Mouse (Mus musculus): Measurements from ENCODE around the gene Cnbd2. TPM values are rescaled to one million over a fixed set of nuclear protein-coding genes. Genes with fewer than 3 reads are reported as not detected.

Gene Cnbd2
- total RNA-seq, 2 experiments from 2014 or later, result 2.9 to 4.7 TPM

DNA sequence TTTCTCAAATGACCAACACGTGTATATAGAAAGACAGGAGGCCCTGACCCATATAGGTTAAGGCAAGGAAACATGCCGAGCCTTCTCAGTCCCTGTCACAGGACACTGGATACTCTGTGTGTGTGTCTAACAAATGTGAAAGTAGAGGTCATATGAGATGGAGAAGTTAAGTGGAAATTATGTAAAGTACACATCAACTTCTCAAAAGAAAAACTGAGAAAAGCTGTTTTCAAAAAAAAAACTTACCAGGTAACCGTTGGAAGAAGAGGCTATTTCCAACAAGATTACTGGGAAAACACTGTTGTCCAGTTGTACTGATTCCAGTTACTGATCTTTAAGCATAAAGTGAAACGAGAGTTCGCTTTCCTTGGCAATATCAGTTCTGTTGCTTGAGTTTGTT is 1.2 kb upstream of the Cnbd2 start:
- no peak for DNase-seq (ENCODE audit: low spot score in 2 of 2)

DNA sequence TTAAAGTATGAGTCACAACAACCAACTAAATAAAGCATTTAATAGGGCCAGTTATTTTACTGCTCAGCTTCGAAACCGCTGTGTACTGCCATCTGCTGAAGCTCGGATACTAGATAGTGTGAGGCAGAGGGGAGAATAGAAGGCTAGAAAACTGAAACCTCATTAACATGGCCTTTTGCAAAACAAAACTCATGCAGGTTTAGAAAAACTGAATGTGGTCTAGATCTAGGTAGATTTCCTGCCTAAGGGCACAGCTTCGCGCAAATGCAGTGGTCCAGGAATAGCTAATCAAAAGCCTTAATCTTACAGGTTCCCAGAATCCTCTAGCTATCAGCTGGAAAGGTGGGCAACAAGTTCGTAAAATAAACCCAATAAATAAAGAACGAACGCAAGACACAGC is 658 bp upstream of the Cnbd2 start:
- no peak for DNase-seq (ENCODE audit: low spot score in 2 of 2)

DNA sequence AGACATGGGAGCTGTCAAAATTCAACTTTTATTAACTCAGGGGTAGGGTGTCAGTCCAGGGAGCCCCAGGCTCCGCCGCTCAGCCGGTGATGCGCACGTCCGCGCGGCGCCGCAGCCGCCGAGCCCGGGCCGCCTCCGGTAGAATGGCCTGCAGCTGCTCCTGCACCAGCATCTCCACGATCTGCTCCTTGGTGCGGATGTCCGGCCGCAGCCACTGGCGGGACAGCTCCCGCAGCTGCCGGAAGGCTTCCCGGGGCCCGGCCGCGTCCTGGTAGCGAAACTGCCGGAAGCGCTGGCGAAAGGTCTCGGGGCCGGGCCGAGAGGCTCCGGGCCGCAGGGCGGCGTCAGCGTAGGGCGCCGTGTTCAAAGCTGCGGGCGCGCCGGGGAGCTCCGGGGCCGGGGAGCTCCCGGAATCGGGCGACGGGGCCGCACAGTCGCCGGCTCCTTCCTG is 233 bp upstream of the Cnbd2 start:
- peak; percentile 57 to 68 for DNase-seq (ENCODE audit: low spot score in 2 of 2)

DNA sequence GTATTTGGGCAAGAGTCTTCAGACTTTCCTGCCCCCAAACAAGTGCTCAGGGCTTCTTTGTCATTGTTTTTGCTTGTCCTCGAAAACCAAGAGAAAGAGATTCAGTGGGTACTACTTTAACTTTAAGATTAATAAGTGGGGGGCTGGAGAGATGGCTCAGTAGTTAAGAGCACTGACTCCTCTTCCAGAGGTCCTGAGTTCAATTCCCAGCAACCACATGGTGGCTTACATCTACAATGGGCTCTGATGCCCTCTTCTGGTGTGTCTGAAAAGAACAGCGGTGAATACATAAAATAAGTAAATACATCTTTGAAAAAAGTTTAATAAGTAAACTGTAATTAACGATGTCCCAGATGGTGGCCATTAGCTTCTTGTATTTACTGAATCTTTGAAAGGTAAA is 1.1 kb downstream of the Cnbd2 start:
- no peak for DNase-seq (ENCODE audit: low spot score in 2 of 2)

DNA sequence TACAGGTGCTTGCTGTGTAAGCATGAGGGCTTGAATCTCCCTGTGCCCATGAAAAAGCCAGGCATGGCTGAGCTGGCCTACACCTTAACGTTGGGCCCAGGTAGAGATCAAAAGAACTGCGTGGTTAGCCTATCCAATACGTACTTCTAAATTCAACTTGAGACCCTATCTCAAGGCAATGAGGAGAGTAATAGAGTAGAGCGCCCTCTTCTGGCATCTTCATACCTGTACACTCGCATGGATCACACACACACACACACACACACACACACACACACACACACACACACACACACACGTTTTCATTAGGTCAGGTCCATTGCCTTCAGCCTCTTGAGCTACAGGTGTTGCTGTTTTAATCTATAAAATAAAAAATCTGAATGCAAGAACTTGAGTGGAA is 2.7 kb downstream of the Cnbd2 start:
- no peak for DNase-seq (ENCODE audit: low spot score in 2 of 2)

DNA sequence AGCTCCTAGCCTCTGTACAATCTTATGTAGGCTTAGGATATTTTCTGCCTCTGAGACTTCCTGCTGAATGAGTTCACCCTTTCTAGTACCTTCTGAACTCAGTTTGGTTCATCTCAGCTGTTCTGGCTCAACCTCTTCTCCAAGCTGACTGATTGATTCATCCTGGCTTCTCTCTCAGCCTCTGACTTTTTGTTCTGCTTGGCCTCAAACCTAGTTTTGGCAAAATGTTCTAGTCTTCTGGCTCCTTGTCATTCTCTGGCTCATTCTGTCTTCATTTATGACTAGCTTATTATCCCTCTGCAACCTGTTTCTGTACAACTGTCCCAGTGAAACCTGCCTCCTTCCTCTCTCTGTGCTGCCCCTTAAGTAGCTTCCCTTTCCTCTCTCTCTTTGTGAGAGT is 6.4 kb downstream of the Cnbd2 start:
- DNase-seq (ENCODE audit: low spot score in 2 of 2), result no peak

DNA sequence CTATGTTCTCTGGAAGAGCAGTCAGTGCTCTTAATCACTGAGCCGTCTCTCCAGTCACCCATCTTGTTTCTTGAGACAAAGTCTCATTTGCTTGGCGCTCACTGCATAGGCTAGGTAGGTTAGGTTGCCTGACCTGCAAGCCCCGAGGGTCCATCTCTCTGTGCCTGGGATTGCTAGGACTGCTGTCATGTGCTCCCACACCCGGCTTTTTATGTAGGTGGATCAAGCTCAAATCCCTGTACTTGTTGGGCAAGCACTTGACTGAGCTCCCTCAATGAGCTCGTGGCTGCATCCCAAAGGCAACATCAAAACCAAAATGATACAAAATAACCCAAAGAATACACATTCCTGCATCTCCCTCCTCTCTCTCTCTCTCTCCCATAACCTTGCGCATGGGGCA is 9.4 kb downstream of the Cnbd2 start:
- no peak for DNase-seq (ENCODE audit: low spot score in 2 of 2)

DNA sequence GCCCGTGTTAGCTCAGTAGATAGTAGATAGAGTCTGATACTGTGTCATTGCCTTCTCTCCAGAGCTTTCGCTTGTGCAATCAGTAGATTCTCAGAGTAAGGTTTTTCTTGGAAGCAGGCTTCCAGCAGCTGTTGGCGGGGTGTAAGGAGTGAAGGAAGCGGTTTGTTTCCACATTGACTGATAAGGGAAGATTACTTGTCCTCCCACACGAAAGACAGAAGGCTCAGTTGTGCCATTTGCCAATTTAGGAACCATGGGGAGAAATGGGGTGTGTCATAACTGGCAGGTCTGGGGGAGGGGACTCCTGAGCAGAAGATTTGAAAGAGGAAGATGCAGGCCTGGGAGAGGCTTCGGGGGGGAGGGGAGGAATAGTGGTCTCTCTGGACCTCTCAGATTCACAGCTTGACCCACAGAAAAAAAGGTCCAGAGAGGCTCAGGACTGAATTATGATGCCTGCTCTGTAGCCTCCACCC is 12.1 kb downstream of the Cnbd2 start:
- no peak for DNase-seq (ENCODE audit: low spot score in 2 of 2)

DNA sequence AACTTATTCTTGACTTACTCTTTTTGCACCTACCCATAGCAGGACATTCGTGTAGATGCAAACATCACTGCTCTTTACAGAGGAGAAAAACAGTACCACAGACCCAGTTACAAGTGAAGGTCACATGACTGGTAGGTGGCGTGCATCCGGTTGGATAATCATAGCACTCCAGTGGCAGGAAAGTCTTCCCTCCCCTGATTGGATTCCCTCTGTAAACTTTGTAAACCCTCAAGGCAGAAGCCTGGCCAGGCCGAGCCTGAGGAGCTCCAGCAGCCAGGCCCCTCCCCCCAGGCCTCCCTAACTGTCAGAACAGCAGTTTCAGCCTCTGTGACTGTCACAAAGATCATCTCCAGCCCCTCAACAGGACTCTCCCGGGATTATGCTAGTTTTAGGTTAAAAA is 12.6 kb downstream of the Cnbd2 start:
- no peak for DNase-seq (ENCODE audit: low spot score in 2 of 2)

DNA sequence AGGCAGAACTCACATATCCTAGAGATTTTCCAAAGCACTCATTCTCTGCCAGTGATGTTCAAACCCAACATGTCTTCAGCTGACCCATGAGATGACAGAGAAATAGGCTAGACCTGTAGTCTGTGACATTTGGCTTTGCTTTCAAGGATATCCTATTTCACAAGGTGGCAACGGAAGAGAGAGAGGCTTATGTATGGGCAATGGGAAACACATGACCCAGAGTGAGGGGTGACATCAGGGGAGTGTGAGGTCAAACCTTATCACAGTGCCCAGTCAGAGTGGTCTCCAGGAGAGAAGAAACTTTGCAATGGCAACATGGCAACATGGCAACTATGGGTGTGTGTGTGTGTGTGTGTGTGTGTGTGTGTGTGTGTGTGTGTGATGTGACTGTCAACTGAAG is 18.6 kb downstream of the Cnbd2 start:
- DNase-seq (ENCODE audit: low spot score in 2 of 2), result no peak

DNA sequence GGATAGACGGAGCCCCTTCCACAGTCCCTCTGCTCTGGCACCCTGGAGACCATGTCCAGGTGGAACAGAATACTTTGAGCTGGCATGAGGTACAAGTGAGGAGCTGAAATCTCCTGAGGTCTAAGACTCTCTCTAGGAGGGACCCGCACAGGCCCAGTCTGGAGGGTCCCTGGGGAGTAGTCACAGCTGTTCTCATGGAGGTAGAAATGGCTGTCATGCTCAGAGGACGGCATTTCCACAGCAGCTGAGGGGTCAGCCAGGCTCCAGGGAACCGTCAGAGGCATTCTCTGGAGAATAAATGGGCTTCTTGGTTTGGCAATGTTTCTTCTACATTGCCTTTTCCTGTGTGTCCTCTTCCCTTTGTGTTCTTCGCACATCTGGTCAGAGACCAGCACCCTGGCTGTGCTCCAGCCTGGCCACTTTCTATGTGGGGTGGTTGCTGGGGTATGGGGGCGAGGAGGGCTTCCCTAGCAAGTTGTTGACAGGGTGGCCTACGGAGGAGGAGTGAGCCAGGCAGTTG is 19.4 kb downstream of the Cnbd2 start:
- no peak for DNase-seq (ENCODE audit: low spot score in 2 of 2)

DNA sequence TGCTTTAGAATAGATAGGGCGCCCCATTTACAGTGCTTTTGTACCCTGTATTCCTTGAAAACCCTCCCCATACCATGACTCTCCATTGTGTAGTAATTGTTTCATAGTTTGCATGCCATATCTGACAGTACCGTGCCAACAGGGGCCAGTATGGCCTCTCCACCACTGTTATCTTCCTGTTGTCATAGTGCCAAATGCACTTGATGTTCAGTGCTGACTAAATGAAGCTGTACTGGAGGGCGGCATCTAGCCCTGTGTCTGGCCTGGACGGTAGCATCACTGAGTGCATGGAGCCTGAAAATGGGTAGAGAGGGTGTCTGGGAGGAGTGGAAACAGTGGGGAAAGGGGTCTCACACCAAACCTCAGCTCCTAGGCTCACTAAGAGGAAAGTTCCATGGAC is 28.0 kb downstream of the Cnbd2 start:
- DNase-seq (ENCODE audit: low spot score in 2 of 2), result no peak

DNA sequence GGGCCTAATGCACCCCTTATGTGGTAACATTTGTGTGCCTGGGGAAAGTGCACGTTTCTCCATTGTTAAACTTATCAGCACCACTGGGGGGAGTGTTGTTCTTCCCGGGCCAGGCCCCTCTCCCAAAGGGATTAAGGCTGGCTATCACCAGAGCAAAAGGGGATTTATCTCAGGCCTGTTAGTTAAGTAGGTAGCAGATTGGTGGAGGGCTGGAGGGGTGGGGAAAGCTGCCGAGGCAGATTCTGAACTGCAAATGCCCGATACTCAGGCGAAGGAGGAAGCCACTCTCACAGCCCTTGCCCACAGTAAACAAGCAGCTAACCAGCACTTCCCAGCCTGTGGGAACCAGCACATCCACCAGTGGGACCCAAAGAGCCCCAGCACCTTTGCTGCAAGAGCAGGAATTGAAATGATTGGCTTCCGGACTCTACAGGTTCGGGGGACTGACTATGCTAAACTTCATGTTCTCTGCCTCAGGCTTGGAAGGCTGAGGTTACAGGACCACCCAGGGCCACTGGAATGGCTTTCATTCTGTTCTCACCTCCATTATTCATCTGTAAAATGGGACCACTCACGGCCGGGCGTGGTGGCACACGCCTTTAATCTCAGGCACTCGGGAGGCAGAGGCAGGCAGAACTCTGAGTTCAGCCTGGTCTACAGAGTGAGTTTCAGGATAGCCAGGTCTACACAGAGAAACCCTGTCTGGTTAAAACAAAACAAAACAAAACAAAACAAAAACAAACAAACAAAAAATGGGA is 32.9 kb downstream of the Cnbd2 start:
- DNase-seq (ENCODE audit: low spot score in 2 of 2), result peak; percentile 38 to 45

DNA sequence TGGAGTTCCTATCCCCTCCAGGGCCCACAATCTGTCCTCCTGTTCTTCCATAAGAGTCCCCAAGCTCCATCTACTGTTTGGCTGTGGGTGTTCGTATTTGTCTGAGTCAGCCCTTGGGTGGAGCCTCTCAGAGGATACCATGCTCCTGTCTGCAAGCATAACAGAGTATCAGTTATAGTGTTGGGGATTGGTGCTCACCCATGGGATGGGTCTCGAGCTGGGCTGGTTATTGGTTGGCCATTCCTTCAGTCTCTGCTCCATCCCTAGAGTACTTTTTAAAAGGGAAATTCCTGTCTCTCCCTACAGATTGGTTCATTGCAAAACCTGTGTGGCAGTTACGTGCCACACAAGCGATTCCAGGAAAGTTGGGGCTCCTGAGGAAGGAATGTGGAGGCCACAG is 36.7 kb downstream of the Cnbd2 start:
- no peak for DNase-seq (ENCODE audit: low spot score in 2 of 2)

DNA sequence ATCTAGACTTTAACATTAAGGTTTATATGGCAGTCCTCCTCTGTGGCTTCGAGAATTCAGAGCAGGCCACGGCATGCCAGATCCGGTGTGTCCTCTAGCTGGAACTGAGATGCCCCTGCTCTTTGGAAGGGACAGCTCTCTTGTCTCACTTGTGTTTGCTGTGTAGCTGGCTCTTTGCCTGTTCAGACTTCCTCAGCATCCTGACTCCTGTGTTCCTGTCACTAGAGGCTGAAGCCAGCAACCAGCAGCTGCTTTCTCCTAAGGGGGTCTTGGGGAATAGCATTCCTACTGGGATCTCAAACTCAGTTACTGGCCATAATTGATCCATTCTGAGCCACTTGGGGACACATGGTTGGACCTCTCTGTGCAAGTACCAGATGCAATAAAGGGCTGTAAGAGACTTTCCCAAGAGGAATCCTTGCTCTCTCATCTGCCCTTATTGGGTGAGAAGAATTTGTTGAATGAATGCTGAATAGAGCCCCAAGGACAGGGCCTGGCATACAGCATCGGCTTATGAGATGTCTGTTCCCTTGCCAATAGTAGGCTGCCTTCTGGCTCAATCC is 37.3 kb downstream of the Cnbd2 start:
- DNase-seq (ENCODE audit: low spot score in 2 of 2), result peak; percentile 20 to 34

DNA sequence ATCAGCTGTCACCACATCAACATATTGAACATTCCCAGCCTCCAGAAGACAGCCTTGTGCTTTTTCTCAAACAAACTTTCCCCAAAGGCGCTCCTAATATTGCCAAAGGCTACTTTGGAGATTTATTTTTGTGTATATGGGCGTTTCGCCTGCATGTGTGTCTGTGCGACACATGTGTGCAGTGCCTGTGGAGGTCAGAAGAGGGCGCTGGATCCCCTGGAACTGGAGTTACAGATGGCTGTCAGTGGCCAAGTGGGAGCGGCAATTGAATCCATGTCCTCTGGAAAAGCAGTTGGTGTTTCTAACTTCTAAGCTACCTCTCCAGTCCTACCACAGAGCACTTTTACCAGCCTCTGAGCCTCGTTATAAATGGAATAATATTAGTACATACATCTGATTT is 39.1 kb downstream of the Cnbd2 start:
- no peak for DNase-seq (ENCODE audit: low spot score in 2 of 2)

DNA sequence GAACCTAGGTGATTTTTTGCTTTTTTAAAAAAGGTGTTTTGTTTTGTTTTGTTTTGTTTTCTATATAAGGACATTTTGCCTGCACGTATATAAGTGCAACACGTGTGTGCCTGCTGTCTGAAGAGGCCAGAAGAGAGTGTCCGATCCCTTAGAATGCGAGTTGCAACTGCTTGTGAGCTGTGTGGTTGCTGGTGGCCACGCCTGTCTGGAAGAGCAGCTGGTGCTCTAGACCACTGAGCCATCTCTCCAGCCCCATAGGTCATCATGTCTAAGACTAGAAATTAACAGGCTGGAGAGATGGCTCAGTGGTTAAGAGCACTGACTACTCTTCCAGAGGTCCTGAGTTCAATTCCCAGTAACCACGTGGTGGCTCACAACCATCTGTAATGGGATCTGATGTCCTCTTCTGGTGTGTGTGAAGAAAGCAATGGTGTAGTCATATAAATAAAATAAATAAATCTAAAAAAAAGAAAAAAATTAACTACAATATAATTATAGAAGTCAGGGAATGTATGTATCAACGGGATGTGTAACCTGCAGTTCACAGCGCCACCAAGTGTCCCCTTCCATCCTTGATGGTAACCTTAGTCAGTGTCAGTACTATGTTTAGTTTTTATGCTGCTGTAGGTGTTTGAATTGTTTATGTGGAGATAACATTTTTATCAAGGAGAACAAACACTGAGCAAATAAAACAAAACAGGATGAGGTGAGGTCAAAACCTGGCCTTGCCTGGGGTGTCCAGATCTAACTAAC is 40.5 kb downstream of the Cnbd2 start:
- no peak for DNase-seq (ENCODE audit: low spot score in 2 of 2)

DNA sequence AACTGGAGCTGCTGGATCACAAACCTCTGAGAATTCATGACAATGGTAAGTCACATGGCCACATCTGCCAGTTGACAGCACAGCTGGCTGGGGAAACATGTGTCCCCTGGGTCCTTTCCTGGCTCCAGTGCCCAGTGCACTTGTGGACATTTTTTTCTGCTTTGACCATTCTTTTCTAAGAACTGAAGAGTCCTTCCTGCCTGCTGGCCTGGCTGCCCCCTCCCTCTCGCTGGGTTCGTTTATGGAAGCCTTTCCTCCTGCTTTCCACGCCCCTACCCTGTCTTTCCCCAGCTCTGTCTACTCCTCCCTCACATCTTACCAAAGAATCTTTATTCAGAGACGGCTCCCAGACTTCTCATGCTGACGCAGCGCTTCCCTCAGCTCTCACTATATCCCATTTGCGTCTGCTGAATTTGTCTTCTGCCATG is 41.2 kb downstream of the Cnbd2 start:
- DNase-seq (ENCODE audit: low spot score in 2 of 2), result peak in 1 of 2 experiments; percentile 15

DNA sequence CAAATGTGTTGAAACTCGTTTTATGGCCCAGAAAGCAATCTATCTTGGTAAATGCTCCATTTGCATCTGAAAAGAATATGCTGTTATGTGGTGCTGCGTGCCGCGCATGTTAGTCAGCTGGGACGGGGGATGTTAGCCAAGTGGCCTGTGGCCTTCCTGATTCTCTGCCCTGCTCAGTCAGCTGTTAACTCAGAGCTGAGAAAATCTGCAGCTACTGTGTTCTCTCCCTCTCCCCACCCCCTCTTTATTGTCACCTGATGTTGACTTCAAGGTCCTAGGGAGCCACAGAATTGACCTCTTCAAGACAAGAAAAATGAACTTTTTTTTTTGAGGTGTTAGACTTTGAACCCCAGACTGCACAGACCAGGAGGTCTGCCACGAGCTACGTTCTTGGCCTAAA is 43.9 kb downstream of the Cnbd2 start:
- DNase-seq (ENCODE audit: low spot score in 2 of 2), result peak; percentile 48 to 60

DNA sequence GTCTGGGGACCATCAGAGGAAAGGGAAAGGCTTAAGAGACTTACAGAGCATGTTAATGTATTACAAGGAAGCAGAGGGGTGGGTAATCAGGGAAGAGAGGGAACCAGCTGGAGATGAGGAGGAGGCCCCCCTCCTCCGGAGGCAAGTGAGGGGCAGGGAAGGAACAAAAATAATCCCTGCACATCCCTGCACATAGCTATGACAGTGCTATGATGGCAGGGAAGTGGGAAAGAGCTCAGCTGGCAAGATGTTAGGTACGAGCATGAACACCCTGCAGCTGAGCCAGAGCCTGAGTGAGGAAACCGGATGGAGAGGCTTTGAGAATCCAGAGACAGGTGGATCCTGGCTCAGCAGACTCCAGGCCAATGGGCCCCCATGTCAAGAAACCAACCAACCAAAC is 56.4 kb downstream of the Cnbd2 start:
- DNase-seq (ENCODE audit: low spot score in 2 of 2), result no peak

DNA sequence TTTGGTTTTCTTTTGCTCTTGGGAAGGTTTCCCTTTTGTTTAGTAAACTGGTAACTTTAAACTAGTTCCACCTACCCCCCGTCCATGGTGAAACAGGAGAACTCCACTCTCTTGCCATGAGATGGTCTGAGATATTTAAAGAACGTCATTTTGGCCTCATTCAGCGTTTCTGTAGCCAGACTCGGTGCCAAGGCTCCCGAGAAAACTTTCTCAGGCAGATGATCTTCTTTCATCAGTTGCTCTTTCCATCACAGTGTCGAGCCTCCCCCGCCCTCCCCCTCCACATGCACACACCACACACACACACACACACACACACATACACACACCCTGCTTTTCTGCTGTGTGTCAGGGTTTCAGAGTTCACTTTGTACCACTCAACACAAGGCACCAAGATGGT is 58.8 kb downstream of the Cnbd2 start:
- DNase-seq (ENCODE audit: low spot score in 2 of 2), result no peak

DNA sequence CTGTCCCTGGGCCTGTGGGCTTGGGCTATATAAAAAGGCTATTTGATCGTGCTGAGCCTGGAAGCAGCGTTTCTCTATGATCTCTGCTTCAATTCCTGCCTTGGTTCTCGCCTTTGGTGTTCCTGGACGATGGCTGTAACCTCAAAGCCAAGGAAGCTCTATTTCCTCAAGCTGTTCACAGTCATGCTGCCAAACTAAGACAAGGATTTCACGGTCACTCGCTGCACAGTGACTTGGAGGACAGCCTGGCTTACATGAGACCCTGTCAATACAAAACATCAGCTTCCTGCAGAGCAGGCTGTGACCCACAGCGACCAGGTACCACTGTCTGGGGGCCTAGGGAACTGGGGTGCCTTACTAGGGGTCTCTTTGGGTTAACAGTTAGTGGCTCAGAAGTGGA is 64.9 kb downstream of the Cnbd2 start:
- DNase-seq (ENCODE audit: low spot score in 2 of 2), result no peak
